Comparison of ENCODE assay signal across 13 mouse cellular contexts in the genomic region with DNA sequence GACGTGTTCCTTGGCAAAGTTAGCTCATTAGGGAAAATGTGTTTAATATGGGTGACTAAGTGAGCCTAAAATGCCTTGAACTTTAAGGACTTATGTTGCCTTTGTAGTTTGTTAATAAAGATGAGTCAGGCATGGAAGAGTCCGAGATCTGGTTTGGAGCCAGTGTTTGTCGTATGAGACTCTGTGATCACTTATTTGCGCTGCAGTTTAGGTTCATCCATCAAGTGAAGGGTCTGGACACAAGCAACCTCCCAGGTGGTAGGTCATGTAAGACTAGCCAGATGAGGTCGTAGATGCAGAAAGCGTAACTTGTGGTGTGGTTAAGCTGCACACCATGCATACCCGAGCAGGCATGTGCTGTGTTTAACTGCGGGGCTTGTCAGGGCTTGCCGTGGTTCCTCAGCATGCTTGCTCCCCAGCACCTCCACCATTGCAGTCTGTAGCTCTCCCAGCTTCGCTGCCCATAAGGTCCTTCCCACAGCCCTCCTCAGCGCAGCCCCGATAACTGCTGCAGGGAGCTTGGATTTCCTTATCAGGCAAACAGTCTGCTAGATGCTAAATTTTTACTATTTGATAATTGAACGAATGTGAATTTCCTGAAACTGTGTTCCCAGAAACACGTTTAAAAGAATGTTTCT. TPM values are rescaled to one million over a fixed set of nuclear protein-coding genes. Genes with fewer than 3 reads are reported as not detected.
DNase-seq lines count a peak whose midpoint lies in the region; ATAC-seq and TF ChIP-seq lines count a peak whose summit lies in the region.
"Had no signal": no experiment of that assay in that cellular context is flagged by ENCODE, and none has a peak within 500 bp of the region (broad histone marks: within the 10 kb centered on the region; RNA-seq: fewer than 3 reads in every experiment).

No protein-coding gene starts in this region.

- TF ChIP-seq POLR2A in lung, adult 2 months (IDR thresholded peaks at IDR 0.05; ENCODE audit: borderline replicate concordance, extremely low read depth, low read depth, low read length) = no peak

- WGBS in limb, embryonic 12.5 days = 38% methylated on average over 14 of the region's 14 CpGs
- WGBS in lung, adult 2 months = 79% methylated on average over 14 of the region's 14 CpGs

- H3K27me3 ChIP-seq in limb, embryonic 12.5 days = no peaks in the 10 kb centered on the region
- H3K27me3 ChIP-seq: forebrain, embryonic 13.5 days; heart, embryonic 13.5 days had no signal

- no peak overlapping the region for H3K9ac ChIP-seq in limb, embryonic 12.5 days (replicated peaks)
- H3K9ac ChIP-seq: forebrain, embryonic 13.5 days; heart, embryonic 13.5 days had no signal

- H3K27ac ChIP-seq in limb, embryonic 12.5 days = 0 out of 2 replicates have a peak overlapping the region, but pooled peaks have one; percentile 41
- H3K27ac ChIP-seq: forebrain, embryonic 13.5 days; heart, embryonic 13.5 days had no signal

- TF ChIP-seq CTCF in lung, adult 2 months (IDR thresholded peaks at IDR 0.05; ENCODE audit: insufficient read depth, low read length) = no peak

- H3K36me3 ChIP-seq in limb, embryonic 12.5 days = 0 out of 2 replicates have a peak, but pooled peaks cover 3% of the 10 kb centered on the region

- peak; percentile 14 for DNase-seq in spleen, postnatal 36 days (ENCODE audit: low spot score in 2 of 2)
- DNase-seq in spleen, postnatal 10 days (ENCODE audit: low spot score in 2 of 2) = no peak
- peak; percentile 44 to 49 for DNase-seq in adrenal gland, postnatal 36 days
- peak; percentile 56 for DNase-seq in urinary bladder, postnatal 14 days (ENCODE audit: low spot score)
- DNase-seq in left cerebral cortex, adult 9 months (ENCODE audit: low spot score in 2 of 2) = no peak
- DNase-seq in lung, adult 2 months = no peak
- no peak for DNase-seq in lung, postnatal 10 days
- DNase-seq: cerebellum, adult 11 months had no signal

- ATAC-seq in limb, embryonic 12.5 days (ENCODE audit: insufficient number of reproducible peaks, insufficient read depth, low FRiP score, low TSS enrichment, low read depth) = no peak
- ATAC-seq: forebrain, embryonic 13.5 days; inflammation-experienced regulatory T-cells, adult 6 months had no signal

- peaks cover 12% of the 10 kb centered on the region for H3K4me1 ChIP-seq in limb, embryonic 12.5 days (replicated peaks)
- no peaks in the 10 kb centered on the region for H3K4me1 ChIP-seq in lung, adult 2 months (ENCODE audit: control insufficient read depth, insufficient read depth, low read length)
- H3K4me1 ChIP-seq: forebrain, embryonic 13.5 days had no signal

- no peak overlapping the region for H3K4me3 ChIP-seq in limb, embryonic 12.5 days (replicated peaks)
- no peak overlapping the region for H3K4me3 ChIP-seq in lung, adult 2 months (replicated peaks; ENCODE audit: extremely low read depth, low read depth, low read length)
- H3K4me3 ChIP-seq: forebrain, embryonic 13.5 days; heart, embryonic 13.5 days had no signal

- no peaks in the 10 kb centered on the region for H3K9me3 ChIP-seq in limb, embryonic 12.5 days
- H3K9me3 ChIP-seq: forebrain, embryonic 13.5 days; heart, embryonic 13.5 days had no signal

- H3K4me2 ChIP-seq in limb, embryonic 12.5 days = peak overlapping the region; percentile 19; the same call in 1 of the 2 replicates
- H3K4me2 ChIP-seq: forebrain, embryonic 13.5 days had no signal

RNA-seq across cellular contexts. Expression of gene Vps13c, which starts 37.0 kb away (rescaled TPM):
- 10 to 100 TPM; 43.6 to 70.3 TPM for total RNA-seq in adrenal gland, postnatal 36 days (2021)
- polyA plus RNA-seq in limb, embryonic 12.5 days (2016; fragmentation: Nextera tagmentation; extraction: Ambion mirVana) = 3.1 and 3.6 TPM in 2 replicates
- 6.1 and 9.1 TPM in 2 replicates for polyA plus RNA-seq in lung, adult 2 months (2012; rRNA removed)

RNA-seq across cellular contexts. Expression of gene C2cd4a, which starts 45.1 kb away (rescaled TPM):
- total RNA-seq in adrenal gland, postnatal 36 days (2021) = not detected
- 0.15 and 0.24 TPM in 2 replicates for polyA plus RNA-seq in limb, embryonic 12.5 days (2016; fragmentation: Nextera tagmentation; extraction: Ambion mirVana)
- 1.2 and 1.7 TPM in 2 replicates for polyA plus RNA-seq in lung, adult 2 months (2012; rRNA removed)
- total RNA-seq: neutrophil, adult 5-6 weeks had no signal
- polyA plus RNA-seq: forebrain, embryonic 13.5 days; inflammation-experienced regulatory T-cells, adult 6 months had no signal

Comparison
In these comparisons a context has a peak if more than half of its experiments do, and no peak if none do; other contexts are left out.
1. DNase-seq: peak in spleen, postnatal 36 days (2 of 2), adrenal gland, postnatal 36 days (2 of 2) and urinary bladder, postnatal 14 days (single experiment); none in spleen, postnatal 10 days (0 of 2), left cerebral cortex, adult 9 months (0 of 2), lung, adult 2 months (single experiment) and lung, postnatal 10 days (single experiment).